8 mouse cellular contexts compared by ENCODE assay signal in the genomic region with DNA sequence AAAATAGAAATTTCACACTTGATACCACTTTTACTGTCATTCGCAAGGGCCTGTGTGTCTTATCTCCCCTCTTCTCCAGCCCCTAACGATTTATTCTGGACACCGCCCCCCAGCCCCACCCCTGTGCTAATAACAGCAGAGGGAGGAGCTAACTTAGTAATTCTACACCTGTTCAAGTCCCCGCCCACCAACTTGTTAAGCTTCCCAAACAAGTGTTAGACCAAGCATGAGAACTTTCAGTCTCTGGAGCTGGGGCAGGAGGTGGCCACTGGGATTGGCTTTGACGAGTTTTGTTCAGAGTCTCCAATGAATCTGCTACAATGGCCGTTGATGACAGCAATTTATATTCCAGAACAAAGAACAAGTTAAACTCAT.
DNase-seq lines count a peak whose midpoint lies in the region; ATAC-seq and TF ChIP-seq lines count a peak whose summit lies in the region.

No protein-coding gene starts in this region.

- H3K4me3 ChIP-seq in CH12.LX (replicated peaks in 1 of 3; ENCODE audit: low read depth in 2 of 3, low read length in 2 of 3, poor library complexity in 1 of 3) = peak overlapping the region in 2 of 3 experiments; percentile 25 to 44
- peak overlapping the region; percentile 43 for H3K4me3 ChIP-seq in forebrain, embryonic 16.5 days (replicated peaks; ENCODE audit: low read length)
- peak overlapping the region; percentile 40 for H3K4me3 ChIP-seq in hindbrain, embryonic 13.5 days
- peak overlapping the region; percentile 35 for H3K4me3 ChIP-seq in limb, embryonic 14.5 days (replicated peaks; ENCODE audit: low read length)
- peak overlapping the region; percentile 42 for H3K4me3 ChIP-seq in midbrain, embryonic 13.5 days (replicated peaks)

- H3K79me2 ChIP-seq in CH12.LX (replicated peaks; ENCODE audit: control insufficient read depth, extremely low read depth, insufficient read depth, poor library complexity, severe bottlenecking) = no peaks in the 10 kb centered on the region

- H3K36me3 ChIP-seq in CH12.LX (replicated peaks in 1 of 2; ENCODE audit: control insufficient read depth in 1 of 2, insufficient read depth in 1 of 2, low read length in 1 of 2) = no peaks in the 10 kb centered on the region
- H3K36me3 ChIP-seq in forebrain, embryonic 16.5 days (ENCODE audit: control insufficient read depth, insufficient read depth) = no peaks in the 10 kb centered on the region
- no peaks in the 10 kb centered on the region for H3K36me3 ChIP-seq in hindbrain, embryonic 13.5 days
- H3K36me3 ChIP-seq in limb, embryonic 14.5 days (ENCODE audit: control insufficient read depth, insufficient read depth, low read length) = no peaks in the 10 kb centered on the region
- no peaks in the 10 kb centered on the region for H3K36me3 ChIP-seq in midbrain, embryonic 13.5 days

- TF ChIP-seq RAD21 in CH12.LX (IDR thresholded peaks at IDR 0.05; ENCODE audit: low read depth, low read length) = no peak

- no peak overlapping the region for H3K27ac ChIP-seq in CH12.LX (ENCODE audit: insufficient read depth, low read depth)
- H3K27ac ChIP-seq in forebrain, embryonic 16.5 days (ENCODE audit: low read length) = no peak overlapping the region
- H3K27ac ChIP-seq in hindbrain, embryonic 13.5 days = no peak overlapping the region
- H3K27ac ChIP-seq in limb, embryonic 14.5 days (replicated peaks; ENCODE audit: low read depth, low read length) = no peak overlapping the region
- no peak overlapping the region for H3K27ac ChIP-seq in midbrain, embryonic 13.5 days

- no peak for TF ChIP-seq POLR2A in CH12.LX (IDR thresholded peaks at IDR 0.05; ENCODE audit: low read depth, low read length)
- no peak for TF ChIP-seq POLR2A in limb, embryonic 14.5 days (IDR thresholded peaks at IDR 0.05; ENCODE audit: borderline replicate concordance, extremely low read depth, insufficient read depth, insufficient read length)

- dilution Hi-C loops in CH12.LX (cut with MboI; ENCODE audit: extremely low pct_ligation_motif_present, extremely low pct_unique_long_range_greater_than_20kb, low sequenced_read_pairs) = no loop called here

- no peaks in the 10 kb centered on the region for H3K27me3 ChIP-seq in CH12.LX (replicated peaks)
- H3K27me3 ChIP-seq in forebrain, embryonic 16.5 days (replicated peaks; ENCODE audit: control insufficient read depth, insufficient read depth, low read length) = no peaks in the 10 kb centered on the region
- H3K27me3 ChIP-seq in hindbrain, embryonic 13.5 days = 0 out of 2 replicates have a peak, but pooled peaks cover 4% of the 10 kb centered on the region
- no peaks in the 10 kb centered on the region for H3K27me3 ChIP-seq in limb, embryonic 14.5 days (ENCODE audit: control insufficient read depth, insufficient read depth, low read length)
- H3K27me3 ChIP-seq in midbrain, embryonic 13.5 days = 0 out of 2 replicates have a peak, but pooled peaks cover 6% of the 10 kb centered on the region

- 0 out of 2 replicates have a peak, but pooled peaks have one; percentile 22 for ATAC-seq in forebrain, embryonic 16.5 days
- ATAC-seq in hindbrain, embryonic 13.5 days (ENCODE audit: low FRiP score) = 0 out of 2 replicates have a peak, but pooled peaks have one; percentile 54
- ATAC-seq in limb, embryonic 14.5 days (ENCODE audit: low FRiP score, low read depth) = peak; percentile 68
- peak; percentile 44; the same call in 1 of the 2 replicates for ATAC-seq in midbrain, embryonic 13.5 days

- no peak overlapping the region for H3K9ac ChIP-seq in CH12.LX (ENCODE audit: insufficient read depth, low read depth)
- no peak overlapping the region; the same call in 1 of the 2 replicates for H3K9ac ChIP-seq in forebrain, embryonic 16.5 days (replicated peaks; ENCODE audit: low read depth, low read length)
- peak overlapping the region; percentile 73 for H3K9ac ChIP-seq in hindbrain, embryonic 13.5 days
- peak overlapping the region; percentile 45 for H3K9ac ChIP-seq in limb, embryonic 14.5 days (ENCODE audit: low read depth, low read length, severe bottlenecking)
- peak overlapping the region; percentile 63 for H3K9ac ChIP-seq in midbrain, embryonic 13.5 days (replicated peaks)

- in situ Hi-C loops in CH12.LX (cut with MboI; ENCODE audit: low pct_ligation_motif_present, low pct_unique_long_range_greater_than_20kb, low sequenced_read_pairs) = no loop called here

- DNase-seq in CH12.LX (ENCODE audit: extremely low read depth) = peak; percentile 32
- DNase-seq in adrenal gland, postnatal 14 days = peak; percentile 54
- DNase-seq in limb, embryonic 14.5 days (ENCODE audit: low spot score) = peak; percentile 73
- DNase-seq in urinary bladder, postnatal 36 days (ENCODE audit: low spot score in 2 of 2) = peak; percentile 60 to 67
- no peak for DNase-seq in layer of hippocampus, postnatal 25 days (ENCODE audit: extremely low spot score in 1 of 2, low spot score in 1 of 2)

- H3K4me2 ChIP-seq in CH12.LX (ENCODE audit: insufficient read depth, low read depth, poor library complexity, severe bottlenecking) = no peak overlapping the region
- peak overlapping the region; percentile 71 for H3K4me2 ChIP-seq in forebrain, embryonic 16.5 days (ENCODE audit: low read length)
- peak overlapping the region; percentile 73 for H3K4me2 ChIP-seq in hindbrain, embryonic 13.5 days
- peak overlapping the region; percentile 79 for H3K4me2 ChIP-seq in limb, embryonic 14.5 days (replicated peaks; ENCODE audit: low read depth, low read length, severe bottlenecking)
- peak overlapping the region; percentile 68 for H3K4me2 ChIP-seq in midbrain, embryonic 13.5 days (replicated peaks)

- WGBS in forebrain, embryonic 16.5 days = 3% methylated on average over 6 of the region's 6 CpGs
- 6% methylated on average over 6 of the region's 6 CpGs for WGBS in hindbrain, embryonic 13.5 days
- whole genome bisulfite sequencing in limb, embryonic 14.5 days = 4% methylated on average over 6 of the region's 6 CpGs
- 5% methylated on average over 6 of the region's 6 CpGs for WGBS in midbrain, embryonic 13.5 days

- TF ChIP-seq CTCF in CH12.LX (conservative IDR thresholded peaks at IDR 0.05 in 1 of 2, IDR thresholded peaks at IDR 0.05 in 1 of 2; ENCODE audit: low read depth in 2 of 2, low read length in 2 of 2) = no peak

- peaks cover 40% of the 10 kb centered on the region for H3K9me3 ChIP-seq in CH12.LX (replicated peaks; ENCODE audit: low read length)
- no peaks in the 10 kb centered on the region for H3K9me3 ChIP-seq in forebrain, embryonic 16.5 days (ENCODE audit: control insufficient read depth, low read length)
- H3K9me3 ChIP-seq in hindbrain, embryonic 13.5 days = no peaks in the 10 kb centered on the region
- no peaks in the 10 kb centered on the region for H3K9me3 ChIP-seq in limb, embryonic 14.5 days (ENCODE audit: control insufficient read depth, low read length)
- no peaks in the 10 kb centered on the region for H3K9me3 ChIP-seq in midbrain, embryonic 13.5 days

- no peaks in the 10 kb centered on the region for H3K4me1 ChIP-seq in CH12.LX (ENCODE audit: control insufficient read depth in 1 of 2, insufficient read depth in 2 of 2)
- peaks cover 9% of the 10 kb centered on the region for H3K4me1 ChIP-seq in forebrain, embryonic 16.5 days (replicated peaks; ENCODE audit: control insufficient read depth, insufficient read depth, low read length)
- H3K4me1 ChIP-seq in hindbrain, embryonic 13.5 days (replicated peaks) = peaks cover 16% of the 10 kb centered on the region
- H3K4me1 ChIP-seq in limb, embryonic 14.5 days (ENCODE audit: control insufficient read depth, insufficient read depth, low read length) = peaks cover 3% of the 10 kb centered on the region; the same call in 1 of the 2 replicates
- peaks cover 9% of the 10 kb centered on the region for H3K4me1 ChIP-seq in midbrain, embryonic 13.5 days (replicated peaks)

- TF ChIP-seq EP300 in CH12.LX (IDR thresholded peaks at IDR 0.05; ENCODE audit: low read length) = no peak

TF ChIP-seq in CH12.LX, 34 proteins besides CTCF, POLR2A, EP300 and RAD21:
- no peak for TF ChIP-seq MXI1 (IDR thresholded peaks at IDR 0.05; ENCODE audit: low read depth, low read length)
- TF ChIP-seq GABPA (IDR thresholded peaks at IDR 0.05; ENCODE audit: insufficient replicate concordance, low read depth, low read length) = no peak
- TF ChIP-seq MYC (IDR thresholded peaks at IDR 0.05; ENCODE audit: low read depth, low read length) = no peak
- TF ChIP-seq NRF1 (IDR thresholded peaks at IDR 0.05; ENCODE audit: low read depth, low read length) = no peak
- TF ChIP-seq SMC3 (IDR thresholded peaks at IDR 0.05; ENCODE audit: low read depth, low read length) = no peak
- no peak for TF ChIP-seq MEF2A (IDR thresholded peaks at IDR 0.05; ENCODE audit: borderline replicate concordance, low read depth, low read length)
- TF ChIP-seq IRF4 (IDR thresholded peaks at IDR 0.05; ENCODE audit: low read depth, low read length) = no peak
- TF ChIP-seq KAT2A (IDR thresholded peaks at IDR 0.05; ENCODE audit: insufficient replicate concordance, low read length) = no peak
- TF ChIP-seq TBP (conservative IDR thresholded peaks at IDR 0.05; ENCODE audit: low read depth, low read length) = no peak
- TF ChIP-seq E2F4 (IDR thresholded peaks at IDR 0.05; ENCODE audit: insufficient replicate concordance, low read depth, low read length) = no peak
- no peak for TF ChIP-seq POLR2AphosphoS2 (IDR thresholded peaks at IDR 0.05; ENCODE audit: low read depth, low read length)
- no peak for TF ChIP-seq MAFK (IDR thresholded peaks at IDR 0.05; ENCODE audit: insufficient replicate concordance, low read length)
- TF ChIP-seq SIN3A (IDR thresholded peaks at IDR 0.05; ENCODE audit: low read length) = no peak
- no peak for TF ChIP-seq ELF1 (IDR thresholded peaks at IDR 0.05; ENCODE audit: low read depth, low read length)
- no peak for TF ChIP-seq ZC3H11A (IDR thresholded peaks at IDR 0.05; ENCODE audit: low read depth, low read length)
- TF ChIP-seq MAX (IDR thresholded peaks at IDR 0.05; ENCODE audit: low read length) = no peak
- TF ChIP-seq ZKSCAN1 (IDR thresholded peaks at IDR 0.05; ENCODE audit: borderline replicate concordance, low read depth, low read length) = no peak
- TF ChIP-seq TCF12 (IDR thresholded peaks at IDR 0.05; ENCODE audit: low read depth, low read length) = no peak

Comparison
In these comparisons a context has a peak if more than half of its experiments do, and no peak if none do; other contexts are left out.
1. DNase-seq: peak in CH12.LX (single experiment), adrenal gland, postnatal 14 days (single experiment), limb, embryonic 14.5 days (single experiment) and urinary bladder, postnatal 36 days (2 of 2); none in layer of hippocampus, postnatal 25 days (0 of 2).
2. H3K9ac ChIP-seq: peak in hindbrain, embryonic 13.5 days (single experiment), limb, embryonic 14.5 days (single experiment) and midbrain, embryonic 13.5 days (single experiment); none in CH12.LX (single experiment) and forebrain, embryonic 16.5 days (single experiment).
3. Peak in every context shown above with its lines, with median percentiles within 50 percentile points of each other: H3K4me3 ChIP-seq and ATAC-seq.